Mouse (Mus musculus): ENCODE measurements around the gene Lonrf2. TPM values are rescaled to one million over a fixed set of nuclear protein-coding genes. Genes with fewer than 3 reads are reported as not detected.
A peak's percentile ranks its signal among the peaks of the same experiment; 100 is the strongest.

Gene Lonrf2
- polyA plus RNA-seq, 1 experiment from 2014 or later, result 4.2 TPM

DNA sequence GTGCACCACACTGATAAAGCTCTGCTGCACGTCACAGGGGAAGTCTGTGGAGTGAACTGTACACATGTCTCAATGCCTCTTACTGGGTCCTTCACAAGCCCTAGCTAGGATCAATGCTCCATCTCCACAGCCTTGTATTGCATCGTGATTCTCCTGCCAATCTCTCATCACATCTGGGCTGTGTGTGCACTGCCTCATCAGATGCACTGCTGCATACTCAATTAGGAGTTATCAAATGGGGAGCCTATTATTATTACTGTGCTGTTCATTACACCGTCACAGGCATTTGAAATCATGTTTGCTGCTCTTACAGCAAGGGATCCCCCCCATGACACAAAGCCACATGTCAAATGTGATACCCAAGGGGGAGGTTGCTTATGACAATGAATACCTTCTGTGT lies 18.8 kb downstream of the Lonrf2 start:
- Histone ChIP-seq H3K9ac (ENCODE audit: low read length) (no peak overlapping the region), H3K36me3 (ENCODE audit: control insufficient read depth, insufficient read depth, low read length) (no peaks in the 10 kb centered on the region), H3K4me3 (ENCODE audit: low read depth, low read length) (no peak overlapping the region), H3K4me1 (ENCODE audit: control insufficient read depth, insufficient read depth, low read length) (no peaks in the 10 kb centered on the region), H3K27me3 (ENCODE audit: control insufficient read depth, insufficient read depth, low read length) (no peaks in the 10 kb centered on the region), H3K4me2 (no peak overlapping the region), H3K27ac (ENCODE audit: low read depth, low read length) (no peak overlapping the region), H3K9me3 (ENCODE audit: control insufficient read depth, low read length) (no peaks in the 10 kb centered on the region)
- DNase-seq (ENCODE audit: low spot score, missing footprints) (no peak), ATAC-seq (ENCODE audit: low FRiP score) (no peak)
- WGBS, result 87% methylated on average over 3 of the region's 3 CpGs

DNA sequence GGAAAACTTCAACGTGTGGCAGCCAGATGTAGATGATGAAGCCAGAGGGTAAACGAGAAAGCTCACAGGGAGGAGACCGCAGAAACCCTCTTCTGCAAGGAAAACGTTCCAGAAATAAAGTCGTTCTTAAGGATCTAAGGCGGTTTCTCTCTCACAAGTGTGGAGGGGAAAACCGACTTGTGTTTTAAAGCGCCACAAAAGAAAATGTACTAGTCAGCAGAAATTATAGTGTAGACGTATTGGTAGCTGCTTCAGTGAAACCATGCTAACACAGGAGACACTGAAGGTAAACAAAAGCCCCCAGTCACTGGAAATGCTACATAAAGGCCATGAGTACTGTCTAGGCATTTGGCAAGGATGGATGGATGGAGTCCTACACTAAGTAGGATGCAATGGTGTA lies 19.2 kb downstream of the Lonrf2 start:
- Histone ChIP-seq H3K4me2 (no peak overlapping the region), H3K4me3 (ENCODE audit: low read depth, low read length) (no peak overlapping the region), H3K9ac (ENCODE audit: low read length) (no peak overlapping the region), H3K4me1 (ENCODE audit: control insufficient read depth, insufficient read depth, low read length) (no peaks in the 10 kb centered on the region), H3K27ac (ENCODE audit: low read depth, low read length) (no peak overlapping the region), H3K36me3 (ENCODE audit: control insufficient read depth, insufficient read depth, low read length) (no peaks in the 10 kb centered on the region), H3K9me3 (ENCODE audit: control insufficient read depth, low read length) (no peaks in the 10 kb centered on the region), H3K27me3 (ENCODE audit: control insufficient read depth, insufficient read depth, low read length) (no peaks in the 10 kb centered on the region)
- no peak for DNase-seq (ENCODE audit: low spot score, missing footprints)
- 79% methylated on average over 9 of the region's 9 CpGs for WGBS
- ATAC-seq (ENCODE audit: low FRiP score), result no peak

DNA sequence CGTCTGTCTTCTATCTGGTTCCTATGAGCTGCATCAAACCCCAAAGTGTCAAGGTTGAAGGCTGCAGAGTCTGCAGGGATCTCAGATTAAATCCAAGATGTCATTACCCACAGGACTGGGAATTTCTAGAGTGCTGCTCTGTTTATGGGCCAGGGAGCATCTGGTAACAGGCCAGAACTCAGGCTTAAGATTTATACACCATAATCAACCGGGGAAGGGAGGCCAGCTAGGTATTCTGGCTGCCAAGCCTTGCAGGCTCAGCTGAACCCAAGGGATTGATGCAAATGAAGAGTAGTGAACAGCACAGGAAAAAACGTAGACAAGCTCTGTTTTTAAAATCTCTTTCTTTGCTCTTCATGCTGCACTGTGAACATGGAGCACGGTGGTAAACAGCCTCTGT lies 20.2 kb downstream of the Lonrf2 start:
- H3K4me1 ChIP-seq (ENCODE audit: control insufficient read depth, insufficient read depth, low read length), result no peaks in the 10 kb centered on the region
- H3K27me3 ChIP-seq (ENCODE audit: control insufficient read depth, insufficient read depth, low read length), result no peaks in the 10 kb centered on the region
- H3K9me3 ChIP-seq (ENCODE audit: control insufficient read depth, low read length), result no peaks in the 10 kb centered on the region
- no peak overlapping the region for H3K9ac ChIP-seq (ENCODE audit: low read length)
- no peak for ATAC-seq (ENCODE audit: low FRiP score)
- 0 out of 2 replicates have a peak overlapping the region, but pooled peaks have one; percentile 35 for H3K27ac ChIP-seq (ENCODE audit: low read depth, low read length)
- no peak overlapping the region for H3K4me2 ChIP-seq
- no peak for DNase-seq (ENCODE audit: low spot score, missing footprints)
- 0 out of 2 replicates have a peak, but pooled peaks cover 4% of the 10 kb centered on the region for H3K36me3 ChIP-seq (ENCODE audit: control insufficient read depth, insufficient read depth, low read length)
- 85% methylated on average over 4 of the region's 4 CpGs for WGBS
- no peak overlapping the region for H3K4me3 ChIP-seq (ENCODE audit: low read depth, low read length)

DNA sequence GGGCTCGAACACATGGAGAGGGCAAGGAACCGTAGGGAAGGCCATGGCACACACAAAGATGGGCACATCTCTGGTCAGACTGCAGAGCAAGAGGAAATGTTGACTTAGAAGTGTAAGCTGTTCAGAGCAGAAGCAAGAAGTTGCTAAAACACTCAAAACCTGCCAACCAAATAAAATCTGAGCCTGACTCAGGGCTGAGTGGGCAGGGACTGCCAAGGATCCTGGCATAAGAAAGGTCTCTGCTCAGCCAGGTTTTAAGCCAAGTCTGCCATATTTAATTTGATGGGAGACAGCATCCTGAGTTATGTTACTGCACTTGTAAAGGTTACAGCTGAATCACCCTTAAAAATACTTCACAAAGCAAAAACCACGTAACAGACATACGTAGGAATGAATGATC lies 29.4 kb downstream of the Lonrf2 start:
- 0 out of 2 replicates have a peak, but pooled peaks cover 4% of the 10 kb centered on the region for H3K36me3 ChIP-seq (ENCODE audit: control insufficient read depth, insufficient read depth, low read length)
- WGBS, result 96% methylated on average over 4 of the region's 4 CpGs

DNA sequence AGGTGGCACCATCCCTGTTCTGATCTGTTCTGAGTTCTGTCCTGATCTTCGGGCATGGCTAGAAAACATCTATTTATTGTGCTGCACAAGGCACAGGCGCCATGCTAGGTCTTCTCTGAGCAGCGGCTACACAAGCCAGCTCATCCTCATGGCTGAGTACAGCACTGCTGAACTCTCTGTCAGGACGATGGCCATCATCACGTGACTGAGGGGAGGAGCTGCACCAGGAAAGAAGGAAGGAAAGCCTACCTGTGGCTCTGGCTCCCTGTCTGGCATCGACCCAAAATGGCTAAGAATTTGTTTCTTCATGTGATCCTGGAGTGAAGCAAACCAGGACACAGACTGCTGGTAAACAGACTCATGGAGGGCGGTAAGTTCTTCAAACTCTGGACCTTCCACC lies 36.1 kb downstream of the Lonrf2 start:
- Histone ChIP-seq H3K4me3 (ENCODE audit: low read depth, low read length) (no peak overlapping the region), H3K9ac (ENCODE audit: low read length) (no peak overlapping the region), H3K27ac (ENCODE audit: low read depth, low read length) (no peak overlapping the region), H3K9me3 (ENCODE audit: control insufficient read depth, low read length) (no peaks in the 10 kb centered on the region), H3K4me2 (no peak overlapping the region), H3K27me3 (ENCODE audit: control insufficient read depth, insufficient read depth, low read length) (no peaks in the 10 kb centered on the region; the same call in 1 of the 2 replicates), H3K4me1 (ENCODE audit: control insufficient read depth, insufficient read depth, low read length) (peaks cover 18% of the 10 kb centered on the region), H3K36me3 (ENCODE audit: control insufficient read depth, insufficient read depth, low read length) (peaks cover 2% of the 10 kb centered on the region; the same call in 1 of the 2 replicates)
- ATAC-seq (ENCODE audit: low FRiP score), result no peak
- WGBS, result 79% methylated on average over 7 of the region's 7 CpGs
- DNase-seq (ENCODE audit: low spot score, missing footprints), result no peak

More for the DNA sequence above, 29.4 kb downstream of the Lonrf2 start:
- Histone ChIP-seq H3K27me3 (ENCODE audit: control insufficient read depth, insufficient read depth, low read length) (no peaks in the 10 kb centered on the region), H3K4me3 (ENCODE audit: low read depth, low read length) (no peak overlapping the region), H3K9me3 (ENCODE audit: control insufficient read depth, low read length) (no peaks in the 10 kb centered on the region), H3K4me2 (no peak overlapping the region), H3K4me1 (ENCODE audit: control insufficient read depth, insufficient read depth, low read length) (no peaks in the 10 kb centered on the region), H3K27ac (ENCODE audit: low read depth, low read length) (no peak overlapping the region), H3K9ac (ENCODE audit: low read length) (no peak overlapping the region)
- ATAC-seq (ENCODE audit: low FRiP score) (no peak), DNase-seq (ENCODE audit: low spot score, missing footprints) (no peak)

DNA sequence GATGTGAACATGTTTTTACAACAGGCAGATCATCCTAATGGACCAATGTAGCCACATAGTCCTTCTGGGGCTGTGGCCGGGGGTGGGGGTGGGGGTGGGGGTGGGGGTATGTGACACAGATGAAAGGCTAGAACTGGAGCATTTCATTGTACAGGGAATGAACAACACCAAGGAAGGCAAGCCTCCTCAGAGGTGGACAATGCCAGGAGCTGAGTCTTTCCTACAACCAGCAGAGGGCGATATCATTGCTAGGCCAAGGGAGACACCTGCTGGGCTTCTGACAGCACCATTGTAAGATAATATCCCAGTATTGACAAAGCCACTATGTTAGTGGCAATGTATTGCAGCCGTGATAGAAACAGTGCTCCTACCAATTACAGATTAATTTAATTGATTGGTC lies 37.2 kb downstream of the Lonrf2 start:
- H3K36me3 ChIP-seq (ENCODE audit: control insufficient read depth, insufficient read depth, low read length), result peaks cover 2% of the 10 kb centered on the region; the same call in 1 of the 2 replicates
- no peak overlapping the region for H3K9ac ChIP-seq (ENCODE audit: low read length)
- no peaks in the 10 kb centered on the region for H3K9me3 ChIP-seq (ENCODE audit: control insufficient read depth, low read length)
- H3K4me3 ChIP-seq (ENCODE audit: low read depth, low read length), result no peak overlapping the region
- ATAC-seq (ENCODE audit: low FRiP score), result no peak
- H3K4me2 ChIP-seq, result no peak overlapping the region
- no peak for DNase-seq (ENCODE audit: low spot score, missing footprints)
- H3K27ac ChIP-seq (ENCODE audit: low read depth, low read length), result no peak overlapping the region
- H3K4me1 ChIP-seq (ENCODE audit: control insufficient read depth, insufficient read depth, low read length), result peaks cover 21% of the 10 kb centered on the region
- H3K27me3 ChIP-seq (ENCODE audit: control insufficient read depth, insufficient read depth, low read length), result no peaks in the 10 kb centered on the region; the same call in 1 of the 2 replicates
- 41% methylated on average over 3 of the region's 3 CpGs for WGBS

DNA sequence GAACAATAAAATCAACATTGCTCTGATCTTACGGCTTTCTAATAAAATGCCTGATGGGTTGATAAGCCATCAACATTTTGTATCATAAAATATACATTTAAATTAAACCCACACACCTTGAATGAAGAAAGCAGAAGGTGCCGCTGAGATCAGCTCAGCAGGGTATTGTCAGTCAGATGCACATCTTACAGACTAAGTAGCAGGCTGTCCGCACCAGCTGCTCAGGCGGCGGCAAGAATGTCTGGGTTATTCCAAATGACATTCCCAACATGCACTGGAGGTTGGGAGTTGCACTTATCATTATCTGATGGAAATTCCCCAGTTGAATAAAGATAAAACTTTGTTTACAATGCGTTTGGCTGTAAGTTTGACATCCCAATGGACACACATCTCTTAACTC lies 39.6 kb downstream of the Lonrf2 start:
- ATAC-seq (ENCODE audit: low FRiP score) (no peak), DNase-seq (ENCODE audit: low spot score, missing footprints) (no peak)
- Histone ChIP-seq H3K36me3 (ENCODE audit: control insufficient read depth, insufficient read depth, low read length) (peaks cover 2% of the 10 kb centered on the region; the same call in 1 of the 2 replicates), H3K9me3 (ENCODE audit: control insufficient read depth, low read length) (no peaks in the 10 kb centered on the region), H3K9ac (ENCODE audit: low read length) (no peak overlapping the region), H3K4me3 (ENCODE audit: low read depth, low read length) (no peak overlapping the region), H3K27ac (ENCODE audit: low read depth, low read length) (no peak overlapping the region), H3K27me3 (ENCODE audit: control insufficient read depth, insufficient read depth, low read length) (no peaks in the 10 kb centered on the region; the same call in 1 of the 2 replicates), H3K4me1 (ENCODE audit: control insufficient read depth, insufficient read depth, low read length) (peaks cover 21% of the 10 kb centered on the region), H3K4me2 (no peak overlapping the region)
- 31% methylated on average over 6 of the region's 6 CpGs for WGBS

DNA sequence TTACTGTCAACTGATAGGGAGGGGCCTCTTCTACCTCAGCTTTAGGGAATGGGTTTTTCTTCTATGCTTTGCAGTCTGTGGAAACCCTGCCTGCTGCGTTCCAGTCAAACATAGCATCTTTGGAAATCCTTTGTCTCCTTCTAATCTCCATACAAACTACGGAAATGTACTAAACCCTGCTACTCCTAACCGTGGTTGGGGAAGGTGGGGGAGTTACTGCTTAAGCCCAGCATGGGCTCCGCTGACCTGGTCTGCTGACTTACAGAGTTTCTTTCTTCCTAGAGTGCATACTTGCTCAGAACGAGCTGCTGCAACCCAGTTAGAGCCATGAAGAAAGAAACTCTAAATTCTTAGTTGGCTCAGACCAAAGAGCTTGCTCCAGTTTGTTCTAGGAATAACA lies 41.0 kb downstream of the Lonrf2 start:
- no peaks in the 10 kb centered on the region for H3K9me3 ChIP-seq (ENCODE audit: control insufficient read depth, low read length)
- H3K27ac ChIP-seq (ENCODE audit: low read depth, low read length), result no peak overlapping the region
- peaks cover 21% of the 10 kb centered on the region for H3K4me1 ChIP-seq (ENCODE audit: control insufficient read depth, insufficient read depth, low read length)
- no peak overlapping the region for H3K4me2 ChIP-seq
- H3K36me3 ChIP-seq (ENCODE audit: control insufficient read depth, insufficient read depth, low read length), result peaks cover 2% of the 10 kb centered on the region; the same call in 1 of the 2 replicates
- 42% methylated on average over 5 of the region's 5 CpGs for WGBS
- no peaks in the 10 kb centered on the region; the same call in 1 of the 2 replicates for H3K27me3 ChIP-seq (ENCODE audit: control insufficient read depth, insufficient read depth, low read length)
- DNase-seq (ENCODE audit: low spot score, missing footprints) (peak; percentile 85), ATAC-seq (ENCODE audit: low FRiP score) (no peak)
- no peak overlapping the region for H3K9ac ChIP-seq (ENCODE audit: low read length)
- no peak overlapping the region for H3K4me3 ChIP-seq (ENCODE audit: low read depth, low read length)

- Histone ChIP-seq H3K9me3 (ENCODE audit: control insufficient read depth, low read length) (no peaks in the 10 kb centered on the region), H3K27ac (ENCODE audit: low read depth, low read length) (no peak overlapping the region; the same call in 1 of the 2 replicates), H3K4me3 (ENCODE audit: low read depth, low read length) (no peak overlapping the region), H3K4me1 (ENCODE audit: control insufficient read depth, insufficient read depth, low read length) (peaks cover 11% of the 10 kb centered on the region), H3K27me3 (ENCODE audit: control insufficient read depth, insufficient read depth, low read length) (no peaks in the 10 kb centered on the region; the same call in 1 of the 2 replicates), H3K36me3 (ENCODE audit: control insufficient read depth, insufficient read depth, low read length) (no peaks in the 10 kb centered on the region), H3K4me2 (no peak overlapping the region), H3K9ac (ENCODE audit: low read length) (no peak overlapping the region)
- 87% methylated on average over 9 of the region's 9 CpGs for WGBS
- no peak for ATAC-seq (ENCODE audit: low FRiP score)
- no peak for DNase-seq (ENCODE audit: low spot score, missing footprints)
Measured at GRCm38 (mm10) chr1:38791016-38791810, 45.3 kb downstream of the Lonrf2 start.
